Mouse (Mus musculus) intestine, embryonic 14.5 days (tissue): Measurements from ENCODE around the gene Dennd1a. TPM values are rescaled to one million over a fixed set of nuclear protein-coding genes. Genes with fewer than 3 reads are reported as not detected.

Experiments
- ATAC-seq: fragments of 200-750 bp; cut with Nextera tagmentation; replicated peaks from 2 replicates; pipeline ENCODE4 v1.8.0; 2017; ENCODE audit warnings: low read depth, moderate number of reproducible peaks, moderate TSS enrichment, moderate library complexity; ENCODE audit not compliant: low FRiP score, low TSS enrichment
- DNase-seq: peaks from one replicate; pipeline ENCODE4 v3.0.0-alpha.2; 2018; ENCODE audit warnings: low spot score
- H3K27ac ChIP-seq: fragments of 300-500 bp; sonication (generic); 2 replicates; pipeline ENCODE4 v1.5.1; 2014; ENCODE audit warnings: low read depth, mild to moderate bottlenecking, control low read depth
- H3K27me3 ChIP-seq: fragments of 300-500 bp; sonication (generic); replicated peaks from 2 replicates; pipeline ENCODE4 v1.6.1; 2014; ENCODE audit warnings: low read length, control low read depth; ENCODE audit not compliant: control insufficient read depth, insufficient read depth
- H3K36me3 ChIP-seq: fragments of 300-500 bp; sonication (generic); 2 replicates; pipeline ENCODE4 v1.6.1; 2014; ENCODE audit warnings: low read length, control low read depth; ENCODE audit not compliant: control insufficient read depth, insufficient read depth
- H3K4me1 ChIP-seq: fragments of 300-500 bp; sonication (generic); replicated peaks from 2 replicates; pipeline ENCODE4 v1.6.1; 2014; ENCODE audit warnings: low read length, control low read depth, mixed read lengths; ENCODE audit not compliant: control insufficient read depth, insufficient read depth
- H3K4me2 ChIP-seq: fragments of 300-500 bp; sonication (generic); 2 replicates; pipeline ENCODE4 v1.6.1; 2014; ENCODE audit warnings: low read length
- H3K4me3 ChIP-seq: fragments of 300-500 bp; sonication (generic); 2 replicates; pipeline ENCODE4 v1.5.1; 2014; ENCODE audit warnings: low read depth, low read length, control low read depth, mixed read lengths
- H3K9ac ChIP-seq: fragments of 300-500 bp; sonication (generic); 2 replicates; pipeline ENCODE4 v1.6.1; 2014; ENCODE audit warnings: mild to moderate bottlenecking, low read length
- H3K9me3 ChIP-seq: fragments of 300-500 bp; sonication (generic); 2 replicates; pipeline ENCODE4 v1.6.1; 2016; ENCODE audit warnings: low read length, control low read depth; ENCODE audit not compliant: control insufficient read depth
- WGBS: fragments of 180-500 bp; shearing (Covaris S2); extraction: QIAGEN DNeasy Blood & Tissue Kit; methylation state at CpG from one replicate; pipeline ENCODE4 v1.1.7; 2014; 5-methylcytosine and 5-hydroxymethylcytosine counted together
- polyA plus RNA-seq: library from polyadenylated mRNA; unstranded; fragments of >200 nt; fragmentation: Nextera tagmentation; extraction: Ambion mirVana; gene quantifications from 2 replicates; pipeline ENCODE4 v1.2.1, GENCODE M21; 2014

Dennd1a gene
- polyA plus RNA-seq, 1 experiment from 2014 or later, result 11.6 TPM

DNA sequence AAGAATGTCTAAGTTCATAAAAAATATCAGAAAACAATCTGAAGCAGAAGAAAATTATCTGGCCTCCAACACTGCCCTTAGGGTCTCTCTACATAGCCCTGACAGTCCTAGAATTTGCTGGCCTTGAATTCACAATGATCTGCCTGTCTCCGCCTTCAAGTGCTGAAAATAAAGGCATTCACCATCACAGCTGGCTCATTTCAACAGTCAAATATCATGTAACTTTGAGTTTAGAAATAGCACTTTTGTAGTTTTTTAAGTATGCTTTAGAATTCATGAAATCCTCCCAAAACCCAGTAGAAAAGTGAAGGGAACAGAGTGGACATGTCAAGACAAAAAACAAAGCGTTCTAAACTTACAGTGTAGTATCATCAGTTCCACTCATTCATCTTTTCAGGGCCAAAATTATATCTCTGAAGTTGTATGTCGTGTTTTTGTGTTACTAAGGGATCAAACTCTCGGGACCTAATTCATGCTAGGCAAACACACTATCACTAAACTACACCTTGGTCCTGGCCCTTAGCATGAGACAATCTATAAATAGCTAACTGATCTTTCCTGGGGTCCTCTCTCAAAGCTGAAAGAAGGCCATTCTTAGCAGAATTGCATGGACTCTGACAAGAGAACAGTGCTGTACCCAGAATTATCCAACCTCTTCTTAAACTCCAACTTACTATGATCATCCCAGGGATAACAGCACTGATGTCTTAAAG lies 110.2 kb downstream of the Dennd1a start:
- Histone ChIP-seq H3K9me3 (no peaks in the 10 kb centered on the region), H3K27me3 (no peaks in the 10 kb centered on the region), H3K36me3 (no peaks in the 10 kb centered on the region), H3K4me1 (no peaks in the 10 kb centered on the region), H3K27ac (no peak overlapping the region), H3K4me3 (no peak overlapping the region), H3K4me2 (no peak overlapping the region), H3K9ac (no peak overlapping the region)
- DNase-seq (no peak), ATAC-seq (no peak)
- 70% methylated on average over 4 of the region's 4 CpGs for WGBS

DNA sequence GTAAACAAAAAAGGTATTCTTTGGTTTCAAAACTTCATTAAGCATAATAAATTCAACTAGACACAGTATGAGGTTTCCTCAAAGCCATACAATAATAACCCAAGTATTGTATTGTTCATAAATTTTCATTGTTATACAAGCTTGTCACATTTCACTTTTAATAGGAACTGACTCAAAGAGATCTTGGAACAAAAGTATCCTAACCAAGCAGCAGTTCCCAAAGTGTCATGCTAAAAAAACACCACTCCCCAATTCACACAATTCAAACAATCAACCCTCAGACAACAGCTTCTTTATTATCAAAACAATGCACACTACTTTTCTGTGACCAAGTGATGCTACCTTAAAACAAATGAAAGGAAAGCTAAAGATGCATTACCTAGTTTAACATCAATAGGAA lies 111.9 kb downstream of the Dennd1a start:
- DNase-seq (no peak), ATAC-seq (no peak)
- Histone ChIP-seq H3K36me3 (no peaks in the 10 kb centered on the region), H3K4me2 (no peak overlapping the region), H3K4me3 (no peak overlapping the region), H3K9ac (no peak overlapping the region), H3K27ac (no peak overlapping the region), H3K4me1 (no peaks in the 10 kb centered on the region), H3K9me3 (no peaks in the 10 kb centered on the region), H3K27me3 (no peaks in the 10 kb centered on the region)

DNA sequence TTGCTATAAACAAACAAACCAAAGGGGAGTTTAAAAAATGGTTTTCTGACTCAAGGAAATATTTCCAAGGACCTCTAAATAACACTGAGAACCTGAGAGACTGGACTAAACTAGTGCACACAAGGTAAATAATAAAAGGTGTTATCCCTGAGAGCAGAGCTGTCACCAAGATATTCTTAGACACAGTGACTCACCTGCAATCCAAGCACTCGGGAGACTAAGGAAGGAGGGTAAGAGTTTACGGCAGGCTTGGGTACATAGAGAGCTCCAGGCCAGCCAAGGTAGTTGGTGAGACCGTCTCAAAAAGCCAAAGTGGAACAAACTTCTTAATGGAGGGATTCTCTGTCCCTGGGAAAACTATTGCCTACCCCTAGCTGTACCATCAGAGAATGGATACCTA lies 118.6 kb downstream of the Dennd1a start:
- no peaks in the 10 kb centered on the region for H3K4me1 ChIP-seq
- H3K4me2 ChIP-seq, result no peak overlapping the region
- no peak overlapping the region for H3K27ac ChIP-seq
- DNase-seq (no peak), ATAC-seq (no peak)
- no peaks in the 10 kb centered on the region for H3K9me3 ChIP-seq
- H3K36me3 ChIP-seq, result no peaks in the 10 kb centered on the region
- H3K27me3 ChIP-seq, result no peaks in the 10 kb centered on the region
- 72% methylated on average over 3 of the region's 3 CpGs for WGBS
- H3K9ac ChIP-seq, result no peak overlapping the region
- no peak overlapping the region for H3K4me3 ChIP-seq

DNA sequence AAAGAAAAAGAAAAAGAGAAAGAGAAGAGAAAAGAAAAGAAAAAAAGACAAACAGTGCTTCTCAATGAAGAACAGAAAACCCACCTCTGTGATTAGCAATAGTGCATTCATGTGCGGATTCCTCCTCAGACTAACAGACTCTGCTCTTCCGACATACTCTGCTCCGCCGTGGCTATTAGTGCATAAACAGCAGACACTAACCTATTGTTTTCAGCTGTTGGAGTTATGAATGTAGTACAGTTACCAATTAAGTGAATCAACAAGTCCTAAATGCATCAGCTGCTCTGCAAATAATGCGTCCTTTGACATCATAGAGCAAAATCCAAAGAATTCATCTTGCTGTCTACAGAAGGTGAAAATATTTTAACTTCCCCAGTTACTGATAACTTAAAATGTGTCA lies 121.2 kb downstream of the Dennd1a start:
- H3K36me3 ChIP-seq, result no peaks in the 10 kb centered on the region

DNA sequence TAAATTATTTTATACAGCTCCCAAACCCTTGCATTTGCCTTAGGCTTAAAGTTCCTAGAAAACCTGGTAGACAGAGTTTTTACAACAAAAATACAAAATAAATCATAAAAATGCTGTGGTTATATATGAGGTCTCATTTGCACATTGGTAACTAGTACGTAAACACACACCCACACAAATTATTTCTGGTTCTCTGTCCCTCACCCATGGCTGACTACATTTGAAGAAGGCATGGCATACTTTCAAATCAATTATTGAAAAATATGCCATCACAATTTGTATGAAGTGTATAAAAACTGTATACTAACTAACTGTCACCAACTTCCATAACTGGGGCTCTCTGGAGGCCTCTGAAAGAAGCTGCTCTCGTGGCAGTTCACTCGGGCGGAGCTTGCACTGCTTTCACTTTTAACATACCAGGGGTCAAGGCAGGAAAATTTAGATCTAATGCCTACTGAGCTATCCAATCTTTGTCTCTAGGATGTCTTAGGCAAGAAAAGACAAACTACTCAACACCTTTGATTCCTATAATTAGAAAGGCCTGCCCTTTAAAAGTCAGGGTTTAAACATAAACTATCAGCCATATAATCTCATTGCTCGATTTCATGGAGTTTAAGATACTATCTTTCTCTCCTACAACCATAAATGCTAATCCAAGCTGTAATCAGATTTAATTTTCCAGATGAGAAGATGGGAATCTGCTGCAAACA lies 122.7 kb downstream of the Dennd1a start:
- no peak overlapping the region for H3K4me2 ChIP-seq
- no peaks in the 10 kb centered on the region for H3K36me3 ChIP-seq
- H3K27ac ChIP-seq, result no peak overlapping the region
- no peaks in the 10 kb centered on the region for H3K9me3 ChIP-seq
- DNase-seq (no peak), ATAC-seq (no peak)
- WGBS, result 62% methylated on average over 5 of the region's 5 CpGs
- H3K4me3 ChIP-seq, result no peak overlapping the region
- H3K9ac ChIP-seq, result no peak overlapping the region
- H3K27me3 ChIP-seq, result no peaks in the 10 kb centered on the region
- no peaks in the 10 kb centered on the region for H3K4me1 ChIP-seq

More for the DNA sequence above, 121.2 kb downstream of the Dennd1a start:
- H3K4me3 ChIP-seq, result no peak overlapping the region
- DNase-seq, result no peak
- H3K4me1 ChIP-seq, result no peaks in the 10 kb centered on the region
- no peak overlapping the region for H3K27ac ChIP-seq
- no peak for ATAC-seq
- no peak overlapping the region for H3K4me2 ChIP-seq
- no peaks in the 10 kb centered on the region for H3K9me3 ChIP-seq
- H3K9ac ChIP-seq, result no peak overlapping the region
- no peaks in the 10 kb centered on the region for H3K27me3 ChIP-seq
- 80% methylated on average over 5 of the region's 5 CpGs for WGBS

DNA sequence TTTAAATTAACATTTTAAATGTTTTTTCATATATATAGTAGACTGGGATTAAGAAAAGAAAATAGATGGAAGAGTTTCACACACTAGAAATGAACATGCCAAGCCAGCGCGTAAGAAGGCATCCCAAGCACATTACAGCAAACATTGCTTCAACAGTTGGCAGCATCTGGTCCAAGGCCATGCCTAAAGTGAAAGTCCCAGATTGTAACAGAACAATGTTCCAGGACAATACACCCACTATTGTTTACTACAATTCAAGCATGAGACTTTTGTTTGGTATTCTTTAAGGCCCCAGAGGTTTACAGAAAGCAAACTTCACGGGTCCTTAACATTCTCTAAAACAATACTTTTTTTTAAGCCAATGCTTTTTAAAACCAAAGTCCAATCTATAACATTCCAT lies 124.7 kb downstream of the Dennd1a start:
- Histone ChIP-seq H3K9ac (no peak overlapping the region), H3K36me3 (no peaks in the 10 kb centered on the region), H3K4me1 (no peaks in the 10 kb centered on the region), H3K4me3 (no peak overlapping the region), H3K4me2 (no peak overlapping the region), H3K27me3 (no peaks in the 10 kb centered on the region), H3K9me3 (no peaks in the 10 kb centered on the region), H3K27ac (no peak overlapping the region)
- WGBS, result 81% methylated on average over 3 of the region's 3 CpGs
- no peak for DNase-seq
- ATAC-seq, result no peak

DNA sequence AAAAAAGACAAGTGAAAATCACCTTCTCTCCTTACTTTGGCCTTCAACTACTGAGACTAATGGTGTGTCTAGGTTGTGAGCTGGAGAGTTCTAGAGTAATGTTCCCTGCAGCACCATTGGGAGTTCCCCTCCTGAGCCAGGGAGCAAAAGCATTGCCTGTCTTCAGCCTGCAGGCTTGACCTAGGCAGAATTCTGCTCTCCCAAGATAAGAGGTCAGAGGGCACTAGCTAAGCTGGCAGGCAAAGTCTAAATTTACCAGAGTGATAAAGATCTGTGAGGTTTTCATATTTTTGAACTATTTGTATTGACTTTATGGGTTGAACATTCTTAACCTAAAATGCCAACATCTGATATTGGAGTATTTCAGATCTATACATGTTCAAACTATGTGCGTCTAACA lies 125.7 kb downstream of the Dennd1a start:
- no peak overlapping the region for H3K4me3 ChIP-seq
- H3K4me1 ChIP-seq, result no peaks in the 10 kb centered on the region
- no peak for ATAC-seq

DNA sequence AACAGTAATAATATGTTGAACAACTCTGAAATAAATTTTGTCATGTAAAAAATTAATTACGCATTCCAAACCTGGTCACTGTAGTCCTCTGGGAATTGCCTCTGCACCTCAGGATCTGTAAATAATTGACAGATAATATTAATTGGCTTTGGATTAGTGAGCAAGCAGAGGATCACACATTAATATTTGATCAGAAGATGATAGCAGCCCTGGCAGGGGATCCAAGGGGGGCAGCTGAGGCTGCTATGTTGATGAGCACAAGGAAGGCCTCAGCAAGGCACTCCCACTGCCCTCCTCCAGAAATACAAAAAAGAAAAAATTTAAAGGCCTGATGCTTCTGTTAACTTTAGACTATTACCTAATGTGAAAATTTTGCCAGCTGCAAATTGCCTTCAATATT lies 127.5 kb downstream of the Dennd1a start:
- no peak for ATAC-seq
- H3K27ac ChIP-seq, result no peak overlapping the region
- H3K4me3 ChIP-seq, result no peak overlapping the region
- WGBS, result 89% methylated on average over 1 of the region's 1 CpGs
- H3K9ac ChIP-seq, result no peak overlapping the region
- no peaks in the 10 kb centered on the region for H3K4me1 ChIP-seq
- no peaks in the 10 kb centered on the region for H3K27me3 ChIP-seq
- no peaks in the 10 kb centered on the region for H3K36me3 ChIP-seq
- no peak overlapping the region for H3K4me2 ChIP-seq
- DNase-seq, result no peak
- no peaks in the 10 kb centered on the region for H3K9me3 ChIP-seq

More for the DNA sequence above, 125.7 kb downstream of the Dennd1a start:
- H3K27me3 ChIP-seq, result no peaks in the 10 kb centered on the region
- H3K27ac ChIP-seq, result no peak overlapping the region
- DNase-seq, result no peak
- 80% methylated on average over 1 of the region's 1 CpGs for WGBS
- H3K9ac ChIP-seq, result no peak overlapping the region
- no peaks in the 10 kb centered on the region for H3K36me3 ChIP-seq
- H3K4me2 ChIP-seq, result no peak overlapping the region
- no peaks in the 10 kb centered on the region for H3K9me3 ChIP-seq

DNA sequence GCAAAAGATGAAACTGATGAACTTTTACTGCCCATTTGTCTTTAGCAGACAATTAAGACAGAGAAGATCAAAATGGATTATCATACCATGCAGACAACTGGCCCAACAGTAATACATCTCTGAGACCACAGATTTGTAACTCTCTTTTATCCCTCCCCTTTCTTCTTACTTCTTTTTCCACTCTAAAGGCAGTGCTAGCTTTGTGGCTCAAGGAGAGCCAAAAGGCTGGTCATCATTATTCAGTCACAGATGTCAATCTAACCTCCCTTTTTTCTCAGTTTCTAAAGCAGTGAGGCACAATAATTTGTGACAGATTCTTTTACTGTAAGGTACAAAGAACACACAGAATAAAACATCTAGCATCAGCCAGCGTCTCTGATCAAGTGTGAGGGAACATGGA lies 130.2 kb downstream of the Dennd1a start:
- Histone ChIP-seq H3K27ac (no peak overlapping the region), H3K4me3 (no peak overlapping the region), H3K4me2 (no peak overlapping the region), H3K9ac (no peak overlapping the region), H3K27me3 (no peaks in the 10 kb centered on the region), H3K9me3 (no peaks in the 10 kb centered on the region), H3K36me3 (no peaks in the 10 kb centered on the region), H3K4me1 (no peaks in the 10 kb centered on the region)
- WGBS, result 66% methylated on average over 1 of the region's 1 CpGs
- ATAC-seq, result no peak
- DNase-seq, result no peak
